Mouse (Mus musculus) myocyte (in vitro differentiated cells): Measurements from ENCODE around the gene Lrrc34. TPM values are rescaled to one million over a fixed set of nuclear protein-coding genes. Genes with fewer than 3 reads are reported as not detected.

ENCODE experiments used
- H3K27me3 ChIP-seq: one replicate; pipeline ENCODE4 v1.6.1; 2011; ENCODE audit not compliant: control insufficient read depth, insufficient read depth, insufficient read length
- H3K36me3 ChIP-seq: one replicate; pipeline ENCODE4 v1.6.1; 2011; ENCODE audit not compliant: control insufficient read depth, insufficient read depth
- H3K4me2 ChIP-seq: one replicate; pipeline ENCODE4 v1.6.1; 2011; ENCODE audit warnings: low read depth, control low read depth
- H3K4me3 ChIP-seq: one replicate; pipeline ENCODE4 v1.5.1; 2011; ENCODE audit warnings: mild to moderate bottlenecking, control low read depth, moderate library complexity
- H3K79me2 ChIP-seq: one replicate; pipeline ENCODE4 v1.6.1; 2011; ENCODE audit not compliant: control insufficient read depth, insufficient read depth
- H3ac ChIP-seq: one replicate; pipeline ENCODE4 v1.6.1; 2011; ENCODE audit not compliant: control insufficient read depth, insufficient read length
- CEBPB ChIP-seq: IDR thresholded peaks from 2 replicates; pipeline ENCODE4 v1.6.1; 2011; ENCODE audit warnings: mild to moderate bottlenecking, moderate library complexity; ENCODE audit not compliant: poor library complexity, insufficient read depth, severe bottlenecking
- E2F4 ChIP-seq: IDR thresholded peaks from one replicate; pipeline ENCODE4 v1.6.1; 2011; ENCODE audit warnings: mild to moderate bottlenecking, control low read depth, moderate library complexity; ENCODE audit not compliant: insufficient read depth
- MAX ChIP-seq: IDR thresholded peaks from one replicate; pipeline ENCODE4 v1.6.1; 2011; ENCODE audit warnings: low read depth, mild to moderate bottlenecking, control low read depth
- MYOD1 ChIP-seq, 3 experiments: IDR thresholded peaks; one replicate each; pipeline ENCODE4 v1.6.1; 2011; ENCODE audit warnings: control low read depth in 2 of 3, low read depth in 2 of 3, mild to moderate bottlenecking in 2 of 3, moderate library complexity in 1 of 3; ENCODE audit not compliant: insufficient read length in 2 of 3, control insufficient read depth in 1 of 3
- MYOG ChIP-seq, 3 experiments: IDR thresholded peaks; one replicate each; pipeline ENCODE4 v1.6.1; 2011; ENCODE audit warnings: control low read depth in 2 of 3, low read depth in 2 of 3, mild to moderate bottlenecking in 2 of 3; ENCODE audit not compliant: insufficient read length in 2 of 3, control insufficient read depth in 1 of 3, insufficient read depth in 1 of 3
- POLR2A ChIP-seq: IDR thresholded peaks from one replicate; pipeline ENCODE4 v1.6.1; 2011; ENCODE audit warnings: low read depth, mild to moderate bottlenecking, control low read depth, moderate library complexity; ENCODE audit not compliant: insufficient read length
- POLR2AphosphoS2 ChIP-seq: IDR thresholded peaks from one replicate; pipeline ENCODE4 v1.6.1; 2011; ENCODE audit warnings: low read depth, control low read depth; ENCODE audit not compliant: insufficient read length
- REST ChIP-seq: IDR thresholded peaks from one replicate; pipeline ENCODE4 v1.6.1; 2011; ENCODE audit warnings: mild to moderate bottlenecking, control low read depth, moderate library complexity; ENCODE audit not compliant: insufficient read depth, insufficient read length
- SRF ChIP-seq: IDR thresholded peaks from one replicate; pipeline ENCODE4 v1.6.1; 2011; ENCODE audit warnings: low read depth; ENCODE audit not compliant: control insufficient read depth, insufficient read length
- TCF12 ChIP-seq: IDR thresholded peaks from one replicate; pipeline ENCODE4 v1.6.1; 2011; ENCODE audit warnings: mild to moderate bottlenecking, control low read depth; ENCODE audit not compliant: poor library complexity, insufficient read depth, severe bottlenecking
- TCF3 ChIP-seq: IDR thresholded peaks from one replicate; pipeline ENCODE4 v1.6.1; 2011; ENCODE audit warnings: low read depth, control low read depth; ENCODE audit not compliant: insufficient read length
- USF1 ChIP-seq: IDR thresholded peaks from one replicate; pipeline ENCODE4 v1.6.1; 2011; ENCODE audit warnings: low read depth, mild to moderate bottlenecking, control low read depth, moderate library complexity
- polyA plus RNA-seq: library from polyadenylated mRNA; unstranded; fragments of >200 nt; fragmentation: generic; extraction: Trizol; gene quantifications from one replicate; pipeline ENCODE4 v1.2.1, GENCODE M21; 2012; ENCODE audit warnings: missing spikeins

Gene Lrrc34
- polyA plus RNA-seq, 1 experiment, result not detected

DNA sequence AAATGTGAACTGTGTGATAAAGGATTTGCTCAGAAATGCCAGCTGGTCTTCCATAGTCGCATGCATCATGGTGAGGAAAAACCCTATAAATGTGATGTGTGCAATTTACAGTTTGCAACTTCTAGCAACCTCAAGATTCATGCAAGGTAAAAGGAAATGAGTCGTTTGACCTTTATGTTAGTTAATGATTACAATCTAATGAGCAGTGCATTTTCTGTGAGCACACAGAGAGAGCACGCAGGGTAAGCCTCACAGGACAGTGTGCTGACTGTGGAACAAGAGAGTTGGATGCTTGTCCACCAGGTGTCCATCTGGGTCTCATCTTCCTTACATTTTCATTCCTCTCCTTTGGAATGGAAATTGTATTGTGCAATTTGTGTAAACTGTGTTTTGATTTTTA, 38.7 kb downstream of the Lrrc34 start:
- Histone ChIP-seq H3K4me3 (no peak overlapping the region), H3K4me2 (no peak overlapping the region), H3K79me2 (peaks cover 12% of the 10 kb centered on the region), H3K27me3 (no peaks in the 10 kb centered on the region), H3ac (no peak overlapping the region), H3K36me3 (peaks cover 67% of the 10 kb centered on the region)
- TF ChIP-seq MAX (no peak), POLR2AphosphoS2 (no peak), CEBPB (no peak), USF1 (no peak), MYOG (IDR thresholded peaks at IDR 0.05; ENCODE audit: control insufficient read depth in 1 of 3, insufficient read depth in 1 of 3, insufficient read length in 2 of 3, low read depth in 2 of 3) (no peak), POLR2A (no peak), REST (no peak)

DNA sequence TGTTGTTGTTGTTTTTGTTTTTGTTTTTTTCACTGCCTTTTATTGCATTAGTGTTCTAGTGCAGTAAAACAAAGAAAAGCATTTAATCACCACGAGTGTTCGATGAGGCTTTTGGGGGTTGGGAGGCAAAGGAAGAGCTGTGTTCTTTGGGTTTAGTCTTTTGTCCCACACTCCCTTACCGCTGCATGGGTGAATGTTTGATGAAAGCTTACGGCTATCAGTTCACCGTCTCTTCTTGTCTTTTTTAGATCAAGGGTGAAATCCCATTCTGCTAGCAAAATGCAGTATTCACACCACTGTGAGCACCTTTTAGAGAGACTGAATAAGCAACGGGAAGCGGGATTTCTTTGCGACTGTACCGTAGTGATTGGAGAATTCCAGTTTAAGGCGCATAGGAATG, 44.4 kb downstream of the Lrrc34 start:
- peak overlapping the region; percentile 86 for H3K4me2 ChIP-seq
- H3ac ChIP-seq, result peak overlapping the region; percentile 42
- H3K79me2 ChIP-seq, result peaks cover 19% of the 10 kb centered on the region
- H3K36me3 ChIP-seq, result peaks cover 30% of the 10 kb centered on the region
- H3K4me3 ChIP-seq, result peak overlapping the region; percentile 71
- no peaks in the 10 kb centered on the region for H3K27me3 ChIP-seq
- no peak for TF ChIP-seq MYOD1 (IDR thresholded peaks at IDR 0.05; ENCODE audit: control insufficient read depth in 1 of 3, insufficient read length in 2 of 3, low read depth in 2 of 3)
- no peak for TF ChIP-seq TCF12
- TF ChIP-seq E2F4, result no peak
- no peak for TF ChIP-seq POLR2A
- TF ChIP-seq TCF3, result no peak
- no peak for TF ChIP-seq SRF
- no peak for TF ChIP-seq REST
- no peak for TF ChIP-seq POLR2AphosphoS2
- no peak for TF ChIP-seq CEBPB
- TF ChIP-seq USF1, result no peak
- TF ChIP-seq MYOG (IDR thresholded peaks at IDR 0.05; ENCODE audit: control insufficient read depth in 1 of 3, insufficient read depth in 1 of 3, insufficient read length in 2 of 3, low read depth in 2 of 3), result no peak
- no peak for TF ChIP-seq MAX

GRCm38 (mm10) chr3:30602740-30603098, 45.0 kb downstream of the Lrrc34 start:
- peak overlapping the region; percentile 86 for H3K4me2 ChIP-seq
- TF ChIP-seq MYOG (IDR thresholded peaks at IDR 0.05; ENCODE audit: control insufficient read depth in 1 of 3, insufficient read depth in 1 of 3, insufficient read length in 2 of 3, low read depth in 2 of 3) (peak in 1 of 3 experiments; percentile 4), POLR2A (peak; percentile 8), MYOD1 (IDR thresholded peaks at IDR 0.05; ENCODE audit: control insufficient read depth in 1 of 3, insufficient read length in 2 of 3, low read depth in 2 of 3) (no peak)
- H3K27me3 ChIP-seq, result no peaks in the 10 kb centered on the region
- peak overlapping the region; percentile 42 for H3ac ChIP-seq
- H3K4me3 ChIP-seq, result peak overlapping the region; percentile 71
- peaks cover 19% of the 10 kb centered on the region for H3K79me2 ChIP-seq
- peaks cover 25% of the 10 kb centered on the region for H3K36me3 ChIP-seq

DNA sequence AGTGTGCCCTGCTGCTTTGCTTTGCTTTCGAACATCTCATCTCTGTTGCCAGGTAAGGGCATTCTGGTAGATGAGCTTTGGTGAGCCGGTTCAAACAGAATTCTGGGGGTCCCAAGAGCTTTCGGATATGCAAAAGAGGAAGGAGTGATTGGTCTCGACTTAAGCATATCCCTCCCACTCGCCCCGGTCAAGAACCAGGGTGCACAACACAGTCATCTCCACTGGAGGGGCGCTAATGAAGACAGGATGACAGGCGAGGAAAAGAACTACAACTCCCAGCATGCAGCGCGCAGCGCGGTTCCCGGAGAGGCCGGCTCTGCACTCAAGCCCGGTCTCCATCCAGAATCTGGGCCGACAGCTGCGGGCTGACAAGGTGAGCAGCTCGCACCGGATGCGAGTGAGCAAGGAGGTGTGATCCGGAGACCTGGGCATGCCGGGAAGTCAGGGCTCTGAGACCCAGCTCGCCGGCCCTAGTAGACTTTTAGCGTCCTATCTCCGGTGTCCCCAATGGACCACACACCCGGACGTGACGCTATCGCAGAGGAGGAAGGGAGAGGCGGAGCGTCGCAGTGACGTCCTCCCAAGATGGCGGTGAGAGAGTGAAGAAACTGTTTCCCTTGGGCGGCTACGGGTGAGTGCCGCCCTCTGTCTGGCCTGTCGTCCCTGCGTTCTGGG, 45.5 kb downstream of the Lrrc34 start, which contains the start of gene Mynn:
Gene Mynn (plus strand): TSS at position 1 of the 675 bp plus-strand sequence.
- Histone ChIP-seq H3K36me3 (peaks cover 20% of the 10 kb centered on the region), H3K27me3 (no peaks in the 10 kb centered on the region), H3ac (peak within 1 kb of the TSS; percentile 42), H3K4me2 (peak within 1 kb of the TSS; percentile 86), H3K79me2 (peaks cover 14% of the 10 kb centered on the region), H3K4me3 (peak within 1 kb of the TSS; percentile 71)
- TF ChIP-seq E2F4 (no peak), MAX (no peak), POLR2AphosphoS2 (peak; percentile 83), CEBPB (no peak), POLR2A (peak; percentile 76), MYOG (IDR thresholded peaks at IDR 0.05; ENCODE audit: control insufficient read depth in 1 of 3, insufficient read depth in 1 of 3, insufficient read length in 2 of 3, low read depth in 2 of 3) (no peak), REST (no peak), TCF12 (no peak), SRF (no peak), MYOD1 (IDR thresholded peaks at IDR 0.05; ENCODE audit: control insufficient read depth in 1 of 3, insufficient read length in 2 of 3, low read depth in 2 of 3) (no peak), TCF3 (no peak), USF1 (no peak)

DNA sequence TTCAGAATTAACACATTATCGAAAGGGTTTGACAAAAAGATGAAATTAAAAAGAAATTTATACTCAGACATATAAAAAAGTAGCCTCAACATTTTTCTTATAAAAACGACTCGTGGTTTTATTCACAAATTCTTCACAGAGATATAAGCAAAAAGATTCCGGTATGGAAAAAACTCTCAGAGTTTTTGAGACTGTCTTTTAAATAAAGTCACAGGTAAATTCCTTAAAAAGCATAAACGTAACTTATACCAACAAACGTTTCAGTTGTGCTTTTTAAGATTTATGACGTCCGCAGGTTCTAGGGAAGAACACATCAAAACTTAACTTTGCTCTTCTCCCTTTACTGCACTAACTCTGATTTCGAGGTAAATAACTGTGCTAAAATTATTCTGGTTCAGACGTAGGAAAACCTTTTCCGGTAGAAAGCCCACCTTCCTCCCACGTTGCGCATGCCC, 46.0 kb downstream of the Lrrc34 start:
- H3K4me3 ChIP-seq, result peak overlapping the region; percentile 71
- TF ChIP-seq USF1 (no peak), SRF (no peak), TCF12 (no peak), REST (no peak), POLR2A (no peak), MYOG (IDR thresholded peaks at IDR 0.05; ENCODE audit: control insufficient read depth in 1 of 3, insufficient read depth in 1 of 3, insufficient read length in 2 of 3, low read depth in 2 of 3) (no peak), E2F4 (no peak), MYOD1 (IDR thresholded peaks at IDR 0.05; ENCODE audit: control insufficient read depth in 1 of 3, insufficient read length in 2 of 3, low read depth in 2 of 3) (no peak), POLR2AphosphoS2 (no peak), CEBPB (no peak), TCF3 (no peak), MAX (no peak)
- no peaks in the 10 kb centered on the region for H3K27me3 ChIP-seq
- peak overlapping the region; percentile 42 for H3ac ChIP-seq
- peaks cover 11% of the 10 kb centered on the region for H3K79me2 ChIP-seq
- peaks cover 14% of the 10 kb centered on the region for H3K36me3 ChIP-seq
- peak overlapping the region; percentile 79 for H3K4me2 ChIP-seq
